ENCODE assay signal across 9 mouse cellular contexts in genomic region chr5:100917252-100917774, GRCm38 (mm10).
DNase-seq lines count a peak whose midpoint lies in the region; ATAC-seq and TF ChIP-seq lines count a peak whose summit lies in the region.
"Had no signal": no experiment of that assay in that cellular context is flagged by ENCODE, and none has a peak within 500 bp of the region (broad histone marks: within the 10 kb centered on the region; RNA-seq: fewer than 3 reads in every experiment).

No protein-coding gene starts in this region.

- TF ChIP-seq CTCF in heart, postnatal 0 days (IDR thresholded peaks at IDR 0.05; ENCODE audit: low read depth): peak; percentile 90
- TF ChIP-seq CTCF in testis, adult 2 months (IDR thresholded peaks at IDR 0.05; ENCODE audit: control insufficient read depth, insufficient read depth, insufficient replicate concordance, low read depth, low read length): peak; percentile 98

- peak; percentile 76 for DNase-seq in heart, postnatal 0 days (ENCODE audit: low spot score)
- DNase-seq in adrenal gland, adult (ENCODE audit: inconsistent age in 2 of 2, low spot score in 1 of 2): peak; percentile 62 to 87
- DNase-seq in embryo, embryonic 10.5 days (ENCODE audit: low spot score): peak; percentile 84
- DNase-seq in induced T-regulatory cell, adult 2 months (ENCODE audit: low read depth): peak; percentile 85
- peak; percentile 44 to 48 for DNase-seq in left cerebral cortex, postnatal 25 days (ENCODE audit: low spot score in 2 of 2)

- H3K9me3 ChIP-seq in heart, postnatal 0 days (replicated peaks; ENCODE audit: control insufficient read depth, low read length): no peaks in the 10 kb centered on the region
- no peaks in the 10 kb centered on the region for H3K9me3 ChIP-seq in heart, embryonic 11.5 days (replicated peaks; ENCODE audit: control insufficient read depth, low read length)
- H3K9me3 ChIP-seq: embryonic facial prominence, embryonic 12.5 days had no signal

- no peak for TF ChIP-seq EP300 in heart, postnatal 0 days (IDR thresholded peaks at IDR 0.05; ENCODE audit: low read depth)

- ATAC-seq in heart, postnatal 0 days (ENCODE audit: insufficient read depth, low read depth): 0 out of 2 replicates have a peak, but pooled peaks have one; percentile 36
- no peak for ATAC-seq in heart, embryonic 11.5 days (replicated peaks; ENCODE audit: insufficient number of reproducible peaks, low FRiP score, low TSS enrichment)
- ATAC-seq in monocyte, adult 5-6 weeks (replicated peaks; ENCODE audit: insufficient number of reproducible peaks, low FRiP score, low TSS enrichment, poor library complexity, severe bottlenecking): peak; percentile 66

- H3K27ac ChIP-seq in heart, postnatal 0 days (ENCODE audit: low read depth): no peak overlapping the region
- H3K27ac ChIP-seq in heart, embryonic 11.5 days (ENCODE audit: low read depth, low read length): no peak overlapping the region
- H3K27ac ChIP-seq in testis, adult 2 months (ENCODE audit: control insufficient read depth, insufficient read depth, low read depth, low read length): no peak overlapping the region
- H3K27ac ChIP-seq: embryonic facial prominence, embryonic 12.5 days had no signal

- H3K4me1 ChIP-seq in heart, postnatal 0 days (ENCODE audit: control insufficient read depth, insufficient read depth): no peaks in the 10 kb centered on the region
- H3K4me1 ChIP-seq in heart, embryonic 11.5 days (ENCODE audit: control insufficient read depth, insufficient read depth, low read length): no peaks in the 10 kb centered on the region; the same call in 1 of the 2 replicates
- H3K4me1 ChIP-seq in testis, adult 2 months (ENCODE audit: control insufficient read depth, insufficient read depth, low read length): peaks cover 1% of the 10 kb centered on the region; the same call in 1 of the 2 replicates
- H3K4me1 ChIP-seq: embryonic facial prominence, embryonic 12.5 days had no signal

- intact Hi-C loops in left cerebral cortex, postnatal 25 days (cut with DNase I): loop anchor here (5.0 kb wide), 1 partner anchor 240 kb away; the partner anchor contains the start of gene Coq2

- H3K4me3 ChIP-seq in heart, postnatal 0 days (ENCODE audit: low read depth, low read length): no peak overlapping the region
- H3K4me3 ChIP-seq in heart, embryonic 11.5 days (ENCODE audit: low read depth, low read length): no peak overlapping the region
- H3K4me3 ChIP-seq in testis, adult 2 months (ENCODE audit: control insufficient read depth, low read depth, low read length): no peak overlapping the region
- H3K4me3 ChIP-seq: embryonic facial prominence, embryonic 12.5 days had no signal

- no peak overlapping the region for H3K9ac ChIP-seq in heart, postnatal 0 days (replicated peaks; ENCODE audit: low read depth, low read length)
- no peak overlapping the region for H3K9ac ChIP-seq in heart, embryonic 11.5 days (ENCODE audit: low read depth, low read length)
- H3K9ac ChIP-seq: embryonic facial prominence, embryonic 12.5 days had no signal

- no peak overlapping the region for H3K4me2 ChIP-seq in heart, postnatal 0 days (ENCODE audit: low read depth, low read length)
- no peak overlapping the region for H3K4me2 ChIP-seq in heart, embryonic 11.5 days
- H3K4me2 ChIP-seq: embryonic facial prominence, embryonic 12.5 days had no signal

- WGBS in heart, postnatal 0 days: 23% methylated on average over 15 of the region's 15 CpGs
- WGBS in heart, embryonic 11.5 days (ENCODE audit: insufficient replicate concordance): 21% methylated on average over 15 of the region's 15 CpGs

- H3K27me3 ChIP-seq in heart, postnatal 0 days (ENCODE audit: control insufficient read depth, insufficient read depth, low read length): no peaks in the 10 kb centered on the region
- H3K27me3 ChIP-seq in heart, embryonic 11.5 days (ENCODE audit: control insufficient read depth, insufficient read depth, low read length): no peaks in the 10 kb centered on the region
- no peaks in the 10 kb centered on the region for H3K27me3 ChIP-seq in testis, adult 2 months (ENCODE audit: control insufficient read depth, insufficient read depth, low read length)

- TF ChIP-seq POLR2A in testis, adult 2 months (IDR thresholded peaks at IDR 0.05; ENCODE audit: control insufficient read depth, low read depth, low read length): no peak

- H3K36me3 ChIP-seq in heart, postnatal 0 days (replicated peaks; ENCODE audit: control insufficient read depth, insufficient read depth, low read length): no peaks in the 10 kb centered on the region
- H3K36me3 ChIP-seq in heart, embryonic 11.5 days (ENCODE audit: control insufficient read depth, insufficient read depth, low read length): no peaks in the 10 kb centered on the region
- H3K36me3 ChIP-seq in testis, adult 2 months (ENCODE audit: control insufficient read depth, insufficient read depth, low read length): no peaks in the 10 kb centered on the region
- H3K36me3 ChIP-seq: embryonic facial prominence, embryonic 12.5 days had no signal
